Mouse (Mus musculus) midbrain, embryonic 16.5 days (tissue): ENCODE results near the gene Exosc8. TPM values are rescaled to one million over a fixed set of nuclear protein-coding genes. Genes with fewer than 3 reads are reported as not detected.

Source experiments
- ATAC-seq: fragments of 200-750 bp; cut with Nextera tagmentation; 2 replicates; pipeline ENCODE4 v1.8.0; 2017; ENCODE audit warnings: moderate TSS enrichment
- H3K27ac ChIP-seq: fragments of 300-500 bp; sonication (generic); 2 replicates; pipeline ENCODE4 v1.5.1; 2014; ENCODE audit warnings: mild to moderate bottlenecking, low read length, mixed read lengths
- H3K27me3 ChIP-seq: fragments of 300-500 bp; sonication (generic); 2 replicates; pipeline ENCODE4 v1.6.1; 2014; ENCODE audit warnings: low read depth, low read length, mixed read lengths; ENCODE audit not compliant: control insufficient read depth, insufficient read depth
- H3K36me3 ChIP-seq: fragments of 300-500 bp; sonication (generic); 2 replicates; pipeline ENCODE4 v1.6.1; 2014; ENCODE audit warnings: mild to moderate bottlenecking, low read length, moderate library complexity, mixed read lengths; ENCODE audit not compliant: control insufficient read depth, insufficient read depth
- H3K4me1 ChIP-seq: fragments of 300-500 bp; sonication (generic); 2 replicates; pipeline ENCODE4 v1.6.1; 2014; ENCODE audit warnings: mild to moderate bottlenecking, low read length, mixed read lengths; ENCODE audit not compliant: control insufficient read depth, insufficient read depth
- H3K4me2 ChIP-seq: fragments of 300-500 bp; sonication (generic); 2 replicates; pipeline ENCODE4 v1.6.1; 2014; ENCODE audit warnings: mild to moderate bottlenecking, low read length, mixed read lengths
- H3K4me3 ChIP-seq: fragments of 300-500 bp; sonication (generic); 2 replicates; pipeline ENCODE4 v1.5.1; 2014; ENCODE audit warnings: low read depth, mild to moderate bottlenecking, low read length, moderate library complexity, mixed read lengths
- H3K9ac ChIP-seq: fragments of 300-500 bp; sonication (generic); 2 replicates; pipeline ENCODE4 v1.6.1; 2014; ENCODE audit warnings: low read depth, low read length, mixed read lengths
- H3K9me3 ChIP-seq: fragments of 300-500 bp; sonication (generic); replicated peaks from 2 replicates; pipeline ENCODE4 v1.6.1; 2014; ENCODE audit warnings: mild to moderate bottlenecking, low read length, mixed read lengths; ENCODE audit not compliant: control insufficient read depth, poor library complexity, severe bottlenecking
- WGBS: fragments of 180-500 bp; shearing (Covaris S2); extraction: QIAGEN DNeasy Blood & Tissue Kit; methylation state at CpG from one replicate; pipeline ENCODE4 v1.1.7; 2014; 5-methylcytosine and 5-hydroxymethylcytosine counted together
- polyA plus RNA-seq: library from polyadenylated mRNA; unstranded; fragments of >200 nt; fragmentation: Nextera tagmentation; extraction: Ambion mirVana; gene quantifications from 2 replicates; pipeline ENCODE4 v1.2.1, GENCODE M21; 2015

Gene Exosc8
- polyA plus RNA-seq, 1 experiment from 2014 or later = 69.5 TPM

- Histone ChIP-seq H3K27ac (peak overlapping the region; percentile 77), H3K4me3 (peak overlapping the region; percentile 66), H3K9ac (peak overlapping the region; percentile 74), H3K9me3 (no peaks in the 10 kb centered on the region), H3K27me3 (no peaks in the 10 kb centered on the region; the same call in 1 of the 2 replicates), H3K36me3 (no peaks in the 10 kb centered on the region), H3K4me1 (peaks cover 5% of the 10 kb centered on the region), H3K4me2 (peak overlapping the region; percentile 74)
- ATAC-seq = no peak; the same call in 1 of the 2 replicates
- under 1% methylated on average over 8 of the region's 8 CpGs for WGBS
Observed at GRCm38 (mm10) chr3:54693056-54693415, 42.2 kb downstream of the Exosc8 start.

- peak; percentile 99 for ATAC-seq
- no peaks in the 10 kb centered on the region for H3K36me3 ChIP-seq
- H3K27ac ChIP-seq = peak within 1 kb of the TSS; percentile 77
- peaks cover 5% of the 10 kb centered on the region for H3K4me1 ChIP-seq
- H3K27me3 ChIP-seq = no peaks in the 10 kb centered on the region; the same call in 1 of the 2 replicates
- WGBS = 2% methylated on average over 65 of the region's 65 CpGs
- peak within 1 kb of the TSS; percentile 74 for H3K9ac ChIP-seq
- H3K9me3 ChIP-seq = no peaks in the 10 kb centered on the region
- peak within 1 kb of the TSS; percentile 66 for H3K4me3 ChIP-seq
- peak within 1 kb of the TSS; percentile 82 for H3K4me2 ChIP-seq
Observed at GRCm38 (mm10) chr3:54692202-54693055, 42.8 kb downstream of the Exosc8 start, which contains the start of gene Supt20. Gene Supt20 (plus strand): TSS chr3:54692807.

- Histone ChIP-seq H3K4me3 (no peak overlapping the region), H3K27me3 (no peaks in the 10 kb centered on the region; the same call in 1 of the 2 replicates), H3K9me3 (no peaks in the 10 kb centered on the region), H3K4me2 (no peak overlapping the region), H3K27ac (no peak overlapping the region), H3K4me1 (peaks cover 5% of the 10 kb centered on the region), H3K9ac (no peak overlapping the region), H3K36me3 (no peaks in the 10 kb centered on the region)
- 46% methylated on average over 2 of the region's 2 CpGs for WGBS
- ATAC-seq = no peak
Observed at GRCm38 (mm10) chr3:54689091-54689490, 46.1 kb downstream of the Exosc8 start.

GRCm38 (mm10) chr3:54687245-54687644 lies 47.9 kb downstream of the Exosc8 start:
- ATAC-seq = no peak
- H3K4me2 ChIP-seq = no peak overlapping the region
- no peak overlapping the region for H3K27ac ChIP-seq
- H3K4me3 ChIP-seq = no peak overlapping the region
- no peaks in the 10 kb centered on the region for H3K36me3 ChIP-seq
- peaks cover 2% of the 10 kb centered on the region; the same call in 1 of the 2 replicates for H3K4me1 ChIP-seq
- no peaks in the 10 kb centered on the region for H3K9me3 ChIP-seq
- no peak overlapping the region for H3K9ac ChIP-seq
- 73% methylated on average over 2 of the region's 2 CpGs for WGBS
- H3K27me3 ChIP-seq = no peaks in the 10 kb centered on the region; the same call in 1 of the 2 replicates

GRCm38 (mm10) chr3:54685202-54685601 lies 50.0 kb downstream of the Exosc8 start:
- ATAC-seq = no peak
- no peaks in the 10 kb centered on the region for H3K9me3 ChIP-seq
- no peak overlapping the region for H3K4me3 ChIP-seq
- 88% methylated on average over 3 of the region's 3 CpGs for WGBS
- H3K27ac ChIP-seq = no peak overlapping the region
- H3K27me3 ChIP-seq = no peaks in the 10 kb centered on the region
- no peak overlapping the region for H3K4me2 ChIP-seq
- no peak overlapping the region for H3K9ac ChIP-seq
- H3K4me1 ChIP-seq = no peaks in the 10 kb centered on the region
- H3K36me3 ChIP-seq = no peaks in the 10 kb centered on the region

GRCm38 (mm10) chr3:54681310-54682204 lies 53.6 kb downstream of the Exosc8 start:
- Histone ChIP-seq H3K27me3 (no peaks in the 10 kb centered on the region), H3K9me3 (no peaks in the 10 kb centered on the region), H3K9ac (no peak overlapping the region), H3K27ac (no peak overlapping the region), H3K36me3 (no peaks in the 10 kb centered on the region), H3K4me3 (no peak overlapping the region), H3K4me1 (no peaks in the 10 kb centered on the region), H3K4me2 (no peak overlapping the region)
- no peak for ATAC-seq
- WGBS = 71% methylated on average over 6 of the region's 6 CpGs

Other genes with a start within 250 kb of the Exosc8 start
- 89.9 and 97.6 TPM in 2 replicates for gene Supt20, start 42.6 kb downstream of the Exosc8 start, polyA plus RNA-seq
- gene Gm21958, start 21.0 kb downstream of the Exosc8 start, polyA plus RNA-seq = 1.3 TPM in 1 of 2 replicates, not detected in the other
- 46.5 and 50.0 TPM in 2 replicates for gene Alg5, start 146 bp upstream of the Exosc8 start, polyA plus RNA-seq
- 0.34 and 0.55 TPM in 2 replicates for gene Smad9, start 20.2 kb upstream of the Exosc8 start, polyA plus RNA-seq
- 42.2 and 42.3 TPM in 2 replicates for gene Rfxap, start 72.4 kb upstream of the Exosc8 start, polyA plus RNA-seq
- 1.5 and 1.9 TPM in 2 replicates for gene Sertm1, start 180.5 kb upstream of the Exosc8 start, polyA plus RNA-seq